Mouse (Mus musculus) kidney, embryonic 15.5 days (tissue): ENCODE measurements around the gene Optn. TPM values are rescaled to one million over a fixed set of nuclear protein-coding genes. Genes with fewer than 3 reads are reported as not detected.
"Not testable (repeated sequence)": the region's sequence is repeated elsewhere in the genome, so short reads cannot be mapped to it uniquely, and the experiment has no call there.

Experiments used
- ATAC-seq: fragments of 200-750 bp; cut with Nextera tagmentation; replicated peaks from 2 replicates; pipeline ENCODE4 v1.8.0; 2017; ENCODE audit warnings: moderate TSS enrichment; ENCODE audit not compliant: low FRiP score
- H3K27ac ChIP-seq: fragments of 300-500 bp; sonication (generic); 2 replicates; pipeline ENCODE4 v1.5.1; 2015; ENCODE audit warnings: mild to moderate bottlenecking, inconsistent platforms
- H3K27me3 ChIP-seq: fragments of 300-500 bp; sonication (generic); 2 replicates; pipeline ENCODE4 v1.6.1; 2015; ENCODE audit warnings: inconsistent platforms
- H3K36me3 ChIP-seq: fragments of 300-500 bp; sonication (generic); 2 replicates; pipeline ENCODE4 v1.6.1; 2015; ENCODE audit warnings: inconsistent platforms
- H3K4me1 ChIP-seq: fragments of 300-500 bp; sonication (generic); 2 replicates; pipeline ENCODE4 v1.6.1; 2015; ENCODE audit warnings: inconsistent platforms
- H3K4me2 ChIP-seq: fragments of 300-500 bp; sonication (generic); 2 replicates; pipeline ENCODE4 v1.6.1; 2015; ENCODE audit warnings: moderate library complexity, mild to moderate bottlenecking, inconsistent platforms
- H3K4me3 ChIP-seq: fragments of 300-500 bp; sonication (generic); replicated peaks from 2 replicates; pipeline ENCODE4 v1.5.1; 2015; ENCODE audit warnings: mild to moderate bottlenecking, inconsistent platforms
- H3K9ac ChIP-seq: fragments of 300-500 bp; sonication (generic); 2 replicates; pipeline ENCODE4 v1.6.1; 2015; ENCODE audit warnings: mild to moderate bottlenecking, inconsistent platforms
- H3K9me3 ChIP-seq: fragments of 300-500 bp; sonication (generic); replicated peaks from 2 replicates; pipeline ENCODE4 v1.6.1; 2016; ENCODE audit warnings: inconsistent platforms
- WGBS: fragments of 180-500 bp; shearing (Covaris S2); methylation state at CpG from one replicate; pipeline ENCODE4 v1.1.7; 2015; ENCODE audit warnings: mixed read lengths; 5-methylcytosine and 5-hydroxymethylcytosine counted together
- polyA plus RNA-seq: library from polyadenylated mRNA; unstranded; fragments of >200 nt; fragmentation: Nextera tagmentation; extraction: Ambion mirVana; gene quantifications from 2 replicates; pipeline ENCODE4 v1.2.1, GENCODE M21; 2015

Gene Optn
- polyA plus RNA-seq = 10.9 and 12.5 TPM in 2 replicates

GRCm38 (mm10) chr2:5063299-5064205 lies at the start of gene Optn:
Optn (minus strand) TSS chr2:5064051.
- peaks cover 7% of the 10 kb centered on the region; the same call in 1 of the 2 replicates for H3K27me3 ChIP-seq
- peak within 1 kb of the TSS; percentile 67 for H3K4me3 ChIP-seq
- no peaks in the 10 kb centered on the region for H3K9me3 ChIP-seq
- H3K36me3 ChIP-seq = no peaks in the 10 kb centered on the region
- peak within 1 kb of the TSS; percentile 96 for H3K4me2 ChIP-seq
- H3K4me1 ChIP-seq = peaks cover 16% of the 10 kb centered on the region
- peak; percentile 93 for ATAC-seq
- 2% methylated on average over 63 of the region's 63 CpGs for WGBS
- peak within 1 kb of the TSS; percentile 49; the same call in 1 of the 2 replicates for H3K27ac ChIP-seq
- peak within 1 kb of the TSS; percentile 55 for H3K9ac ChIP-seq

DNA sequence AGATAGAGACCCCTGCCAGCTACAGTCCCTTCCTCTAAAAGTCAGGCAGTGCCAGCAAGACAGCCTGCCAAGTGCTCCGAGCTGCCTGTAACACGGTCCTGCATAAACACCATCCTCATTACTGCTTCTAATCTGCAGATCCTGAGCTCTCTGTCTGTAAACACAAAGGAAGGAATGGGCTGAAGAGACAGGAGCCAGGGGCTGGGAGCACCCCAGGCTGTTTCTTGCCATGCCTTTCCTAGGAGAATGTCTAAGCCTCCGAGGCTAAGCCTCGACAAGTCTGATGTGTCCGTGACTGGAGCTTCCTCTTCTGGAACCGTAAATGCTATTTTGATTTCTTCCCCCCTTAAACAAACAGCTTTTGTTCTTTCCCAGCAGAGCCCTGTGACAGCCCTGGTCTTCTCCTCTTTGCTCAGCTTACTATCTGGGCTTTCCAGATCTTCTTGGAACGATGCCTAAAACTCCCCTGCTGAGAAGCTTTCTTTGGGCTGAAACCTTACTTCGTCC lies 49.0 kb upstream of the Optn start:
- ATAC-seq = no peak
- Histone ChIP-seq H3K9me3 (no peaks in the 10 kb centered on the region), H3K27me3 (no peaks in the 10 kb centered on the region), H3K9ac (no peak overlapping the region), H3K4me2 (0 out of 2 replicates have a peak overlapping the region, but pooled peaks have one; percentile 5), H3K4me1 (peaks cover 7% of the 10 kb centered on the region), H3K4me3 (no peak overlapping the region), H3K27ac (0 out of 2 replicates have a peak overlapping the region, but pooled peaks have one; percentile 14), H3K36me3 (no peaks in the 10 kb centered on the region)
- 26% methylated on average over 8 of the region's 8 CpGs for WGBS

DNA sequence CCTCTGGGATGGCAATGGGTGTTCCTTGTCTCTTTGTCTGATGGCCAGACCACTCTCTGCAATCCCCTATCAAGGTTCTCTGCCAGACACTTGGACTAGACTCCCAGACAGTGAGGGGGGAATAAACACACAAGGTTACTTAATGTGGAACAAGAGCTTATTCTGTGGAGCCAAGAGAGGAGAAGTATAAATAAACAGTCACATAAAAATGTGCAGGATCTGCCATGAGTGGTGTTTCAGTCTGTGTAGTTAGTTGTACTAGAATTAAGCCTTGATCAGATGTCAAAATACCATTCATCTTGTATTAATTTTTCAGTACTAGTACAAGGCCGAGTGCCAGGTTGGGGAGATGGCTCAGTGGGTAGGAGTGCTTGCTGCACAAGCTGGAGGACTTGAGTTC lies 39.0 kb upstream of the Optn start:
- Histone ChIP-seq H3K4me1 (peaks cover 9% of the 10 kb centered on the region), H3K9me3 (no peaks in the 10 kb centered on the region), H3K27me3 (no peaks in the 10 kb centered on the region), H3K4me3 (no peak overlapping the region), H3K4me2 (no peak overlapping the region), H3K9ac (no peak overlapping the region), H3K27ac (no peak overlapping the region), H3K36me3 (no peaks in the 10 kb centered on the region)
- WGBS = 68% methylated on average over 1 of the region's 1 CpGs
- ATAC-seq = no peak

GRCm38 (mm10) chr2:5101743-5102245 lies 37.9 kb upstream of the Optn start:
- Histone ChIP-seq H3K4me3 (no peak overlapping the region), H3K27ac (no peak overlapping the region), H3K4me1 (peaks cover 12% of the 10 kb centered on the region), H3K9me3 (no peaks in the 10 kb centered on the region), H3K9ac (no peak overlapping the region), H3K4me2 (no peak overlapping the region), H3K36me3 (no peaks in the 10 kb centered on the region), H3K27me3 (no peaks in the 10 kb centered on the region; the same call in 1 of the 2 replicates)
- WGBS = 89% methylated on average over 10 of the region's 10 CpGs
- no peak for ATAC-seq

DNA sequence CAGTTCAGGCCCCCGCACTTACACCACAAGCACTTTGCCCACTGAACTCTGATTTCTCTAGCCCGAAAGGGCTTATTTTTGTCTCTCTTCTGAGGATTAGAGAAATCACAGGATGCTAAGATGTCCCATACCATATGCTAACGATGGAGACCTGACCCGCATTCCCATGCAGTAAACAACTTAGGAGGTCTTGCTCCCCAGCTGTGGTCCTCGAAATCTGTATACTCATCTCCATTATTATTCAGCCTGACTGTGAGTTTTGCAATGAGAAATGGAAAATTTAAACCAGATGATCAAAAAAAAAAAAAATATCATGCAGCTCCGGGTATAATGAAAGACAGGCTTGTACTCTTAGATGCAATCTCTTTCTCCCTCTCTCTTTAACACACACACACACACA lies 35.3 kb upstream of the Optn start:
- no peak overlapping the region for H3K27ac ChIP-seq
- ATAC-seq = no peak
- H3K4me1 ChIP-seq = peaks cover 12% of the 10 kb centered on the region
- WGBS = 86% methylated on average over 6 of the region's 6 CpGs
- no peaks in the 10 kb centered on the region; the same call in 1 of the 2 replicates for H3K27me3 ChIP-seq
- H3K9ac ChIP-seq = no peak overlapping the region
- no peaks in the 10 kb centered on the region for H3K36me3 ChIP-seq
- no peak overlapping the region for H3K4me2 ChIP-seq
- H3K9me3 ChIP-seq = no peaks in the 10 kb centered on the region
- no peak overlapping the region for H3K4me3 ChIP-seq

DNA sequence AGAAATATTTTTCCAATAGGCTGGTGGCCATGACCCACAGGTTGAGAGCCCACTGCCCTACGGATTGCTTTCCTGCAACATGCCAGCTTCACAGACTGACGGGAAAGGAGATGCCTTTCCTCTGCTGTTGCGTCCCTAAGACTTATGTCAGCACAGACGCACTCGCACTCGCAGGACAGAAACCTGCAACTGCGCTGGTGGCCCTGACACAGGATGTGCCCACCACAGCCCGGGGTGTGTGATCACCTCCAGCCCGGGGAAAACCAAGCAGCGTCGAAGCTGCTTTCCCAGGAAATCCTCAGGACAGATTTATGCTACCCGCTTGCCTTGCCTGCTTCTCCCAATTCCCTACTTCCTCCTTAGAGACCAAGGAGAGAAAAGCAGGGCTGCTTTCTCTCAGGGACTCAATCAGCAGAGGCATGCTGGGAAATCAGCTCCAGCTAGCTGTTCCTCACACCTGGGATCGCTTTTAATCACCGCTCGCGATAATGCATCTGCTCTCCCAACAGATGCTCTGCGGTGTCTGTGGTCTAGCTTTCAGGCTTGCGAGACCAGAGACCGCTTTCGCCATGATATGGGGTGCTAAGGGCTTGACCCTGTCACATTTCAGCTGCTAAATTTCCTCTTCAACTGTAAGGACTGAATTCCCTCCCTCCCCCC lies 34.1 kb upstream of the Optn start:
- peaks cover 12% of the 10 kb centered on the region for H3K4me1 ChIP-seq
- no peaks in the 10 kb centered on the region; the same call in 1 of the 2 replicates for H3K27me3 ChIP-seq
- H3K36me3 ChIP-seq = no peaks in the 10 kb centered on the region
- peak overlapping the region; percentile 29 for H3K4me3 ChIP-seq
- no peaks in the 10 kb centered on the region for H3K9me3 ChIP-seq
- WGBS = 14% methylated on average over 20 of the region's 20 CpGs
- no peak for ATAC-seq
- H3K4me2 ChIP-seq = peak overlapping the region; percentile 64
- no peak overlapping the region for H3K27ac ChIP-seq
- H3K9ac ChIP-seq = peak overlapping the region; percentile 5; the same call in 1 of the 2 replicates

DNA sequence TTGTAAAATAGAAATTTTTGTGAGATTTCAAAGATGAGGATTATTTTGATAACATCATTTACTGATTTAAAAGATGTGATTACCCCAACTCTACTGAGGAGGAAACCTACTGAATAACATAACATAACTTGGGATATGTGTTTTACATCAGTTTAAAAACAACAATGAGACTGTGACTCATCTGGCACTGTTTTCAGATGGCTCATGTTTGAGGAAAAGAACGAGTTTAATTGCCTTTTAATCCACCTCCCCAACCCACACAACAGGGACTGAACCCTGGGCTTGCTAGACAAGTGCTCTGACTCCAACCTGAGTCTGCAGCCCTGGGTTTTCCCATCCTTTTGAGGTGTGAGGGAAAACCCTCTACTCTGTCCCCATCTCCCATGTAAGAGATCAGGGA lies 31.5 kb upstream of the Optn start:
- WGBS = 40% methylated on average over 1 of the region's 1 CpGs
- Histone ChIP-seq H3K9ac (no peak overlapping the region), H3K27ac (no peak overlapping the region), H3K27me3 (no peaks in the 10 kb centered on the region; the same call in 1 of the 2 replicates), H3K9me3 (no peaks in the 10 kb centered on the region), H3K4me2 (no peak overlapping the region), H3K36me3 (no peaks in the 10 kb centered on the region), H3K4me1 (peaks cover 12% of the 10 kb centered on the region), H3K4me3 (no peak overlapping the region)
- no peak for ATAC-seq

GRCm38 (mm10) chr2:5094876-5095275 lies 31.0 kb upstream of the Optn start:
- no peaks in the 10 kb centered on the region; the same call in 1 of the 2 replicates for H3K27me3 ChIP-seq
- H3K9me3 ChIP-seq = no peaks in the 10 kb centered on the region
- H3K4me2 ChIP-seq = no peak overlapping the region
- H3K4me3 ChIP-seq = no peak overlapping the region
- H3K4me1 ChIP-seq = peaks cover 12% of the 10 kb centered on the region
- no peak overlapping the region for H3K9ac ChIP-seq
- H3K27ac ChIP-seq = no peak overlapping the region
- H3K36me3 ChIP-seq = no peaks in the 10 kb centered on the region
- ATAC-seq = no peak
- WGBS = 87% methylated on average over 5 of the region's 5 CpGs

DNA sequence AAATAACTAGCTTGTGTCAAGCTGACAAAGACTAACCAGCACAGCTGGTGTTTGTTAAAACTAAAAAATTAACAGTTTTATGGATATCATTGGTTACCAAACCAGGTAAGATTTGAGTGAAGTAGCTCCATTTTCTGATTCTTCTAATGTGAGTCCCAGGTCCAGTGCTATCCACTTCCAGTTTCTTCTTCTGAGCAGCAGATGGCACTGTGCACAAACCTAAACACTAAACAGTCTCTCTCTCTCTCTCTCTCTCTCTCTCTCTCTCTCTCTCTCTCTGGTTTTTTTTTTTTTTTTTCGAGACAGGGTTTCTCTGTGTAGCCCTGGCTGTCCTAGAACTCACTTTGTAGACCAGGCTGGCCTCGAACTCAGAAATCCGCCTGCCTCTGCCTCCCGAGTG lies 26.5 kb upstream of the Optn start:
- not testable (repeated sequence) for H3K27ac ChIP-seq, H3K9ac ChIP-seq, H3K27me3 ChIP-seq, ATAC-seq, H3K4me2 ChIP-seq, H3K4me1 ChIP-seq, H3K4me3 ChIP-seq, H3K9me3 ChIP-seq, H3K36me3 ChIP-seq
- WGBS = 84% methylated on average over 3 of the region's 4 CpGs

DNA sequence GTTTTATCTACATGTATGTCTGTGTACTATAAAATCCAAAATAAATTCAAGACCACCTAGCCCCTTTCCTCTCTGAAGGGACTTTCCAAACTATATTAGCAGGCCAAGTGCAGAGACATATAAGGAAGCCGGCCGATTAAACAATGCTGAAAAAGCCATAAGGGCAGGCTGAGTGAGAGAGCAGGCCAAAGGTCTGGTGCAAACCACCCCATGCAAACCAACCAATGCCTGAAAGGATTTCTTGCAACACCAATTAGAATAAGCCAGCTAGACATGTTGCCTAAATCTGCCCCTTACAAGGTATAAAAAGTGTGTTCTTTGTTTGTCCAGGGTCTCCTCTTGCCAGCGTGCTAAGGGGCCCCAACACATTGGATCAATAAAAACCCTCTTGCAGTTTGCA lies 23.8 kb upstream of the Optn start:
- no peak overlapping the region for H3K4me3 ChIP-seq
- no peak overlapping the region for H3K4me2 ChIP-seq
- no peaks in the 10 kb centered on the region for H3K9me3 ChIP-seq
- no peaks in the 10 kb centered on the region for H3K4me1 ChIP-seq
- H3K36me3 ChIP-seq = no peaks in the 10 kb centered on the region
- ATAC-seq = no peak
- no peak overlapping the region for H3K27ac ChIP-seq
- WGBS = 89% methylated on average over 3 of the region's 3 CpGs
- no peaks in the 10 kb centered on the region for H3K27me3 ChIP-seq
- H3K9ac ChIP-seq = no peak overlapping the region

DNA sequence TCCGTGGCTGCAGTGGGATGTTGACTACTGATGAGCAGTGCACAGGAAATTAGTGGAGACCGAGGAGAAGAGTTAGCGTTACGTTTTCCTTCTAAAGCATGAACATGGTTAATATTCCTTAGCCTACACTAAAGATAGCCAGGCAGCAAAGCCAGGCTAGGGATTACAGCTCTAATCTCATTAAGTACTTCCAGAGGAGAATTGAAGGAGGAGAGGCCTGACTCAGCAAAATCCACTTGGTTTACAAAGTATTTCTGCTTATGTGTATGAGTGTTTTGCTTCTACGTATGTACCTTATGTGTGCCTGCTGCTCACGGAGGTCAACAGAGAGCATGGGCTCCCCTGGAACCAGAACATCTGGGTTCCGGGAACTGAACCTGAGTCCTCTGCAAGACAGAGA lies 19.9 kb upstream of the Optn start:
- H3K9me3 ChIP-seq = no peaks in the 10 kb centered on the region
- no peak for ATAC-seq

More for the DNA sequence above, 19.9 kb upstream of the Optn start:
- WGBS = 90% methylated on average over 7 of the region's 7 CpGs
- Histone ChIP-seq H3K4me2 (no peak overlapping the region), H3K36me3 (no peaks in the 10 kb centered on the region), H3K9ac (no peak overlapping the region), H3K4me3 (no peak overlapping the region), H3K27me3 (no peaks in the 10 kb centered on the region), H3K27ac (no peak overlapping the region), H3K4me1 (no peaks in the 10 kb centered on the region)
